Mouse (Mus musculus) duodenum, adult 2 months (tissue): ENCODE results near the gene Gm49425. TPM values are rescaled to one million over a fixed set of nuclear protein-coding genes. Genes with fewer than 3 reads are reported as not detected.

Experiments
- polyA plus RNA-seq: library from polyadenylated mRNA; depleted of rRNA; stranded (reverse); fragments of >200 nt; gene quantifications from 2 replicates; pipeline ENCODE4 v1.2.3, GENCODE M21; 2012; ENCODE audit warnings: low replicate concordance; rRNA removed

Gm49425 gene
- polyA plus RNA-seq = not detected in 2 replicates

GRCm38 (mm10) chr15:101517161-101517560, at the start of gene Gm49425:
Gm49425 (minus strand) TSS chr15:101517261.

GRCm38 (mm10) chr15:101562850-101563249, 45.8 kb upstream of the Gm49425 start, which contains the start of gene Krt90:
Krt90 (minus strand) TSS chr15:101562950.

GRCm38 (mm10) chr15:101550567-101550966, 33.5 kb upstream of the Gm49425 start, which contains the start of gene Krt82:
Krt82 (minus strand) TSS chr15:101550667.

GRCm38 (mm10) chr15:101532720-101533119, 15.7 kb upstream of the Gm49425 start, which contains the start of gene Krt84:
Krt84 (minus strand) TSS chr15:101532820.

GRCm38 (mm10) chr15:101491431-101491830, 25.6 kb downstream of the Gm49425 start, which contains the start of gene Krt83:
Krt83 (minus strand) TSS chr15:101491512.

GRCm38 (mm10) chr15:101472952-101473528, 44.0 kb downstream of the Gm49425 start, which contains the start of gene Krt86:
Krt86 (plus strand) TSS chr15:101473478.

Other genes starting within 250 kb of the Gm49425 start
- gene Atg101, start 233.0 kb downstream of the Gm49425 start, polyA plus RNA-seq = 23.4 and 25.2 TPM in 2 replicates
- 0.07 and 0.27 TPM in 2 replicates for gene 6030408B16Rik, start 224.0 kb downstream of the Gm49425 start, polyA plus RNA-seq
- 0.53 and 2.5 TPM in 2 replicates for gene Krt80, start 147.1 kb downstream of the Gm49425 start, polyA plus RNA-seq
- gene Krt7, start 106.2 kb downstream of the Gm49425 start, polyA plus RNA-seq = 24.5 and 50.1 TPM in 2 replicates
- 0.51 TPM in 1 of 2 replicates, not detected in the other for gene Krt87, start 78.5 kb downstream of the Gm49425 start, polyA plus RNA-seq
- gene Krt88, start 69.5 kb downstream of the Gm49425 start, polyA plus RNA-seq = 0.28 TPM in 1 of 2 replicates, not detected in the other
- not detected in 2 replicates for gene Krt81, start 53.5 kb downstream of the Gm49425 start, polyA plus RNA-seq
- not detected in 2 replicates for gene Krt86, start 43.8 kb downstream of the Gm49425 start, polyA plus RNA-seq
- 0.07 TPM in 1 of 2 replicates, not detected in the other for gene Krt83, start 25.7 kb downstream of the Gm49425 start, polyA plus RNA-seq
- not detected in 2 replicates for gene Krt84, start 15.6 kb upstream of the Gm49425 start, polyA plus RNA-seq
- not detected in 2 replicates for gene Krt82, start 33.4 kb upstream of the Gm49425 start, polyA plus RNA-seq
- not detected in 2 replicates for gene Krt90, start 45.7 kb upstream of the Gm49425 start, polyA plus RNA-seq
- not detected in 2 replicates for gene Krt75, start 56.6 kb upstream of the Gm49425 start, polyA plus RNA-seq
- gene Gm5414, start 110.9 kb upstream of the Gm49425 start, polyA plus RNA-seq = not detected in 2 replicates
- gene Gm5478, start 130.1 kb upstream of the Gm49425 start, polyA plus RNA-seq = not detected in 2 replicates
- not detected in 2 replicates for gene Krt6b, start 163.0 kb upstream of the Gm49425 start, polyA plus RNA-seq
- gene Krt6a, start 177.0 kb upstream of the Gm49425 start, polyA plus RNA-seq = not detected in 2 replicates
- not detected in 2 replicates for gene Krt5, start 195.6 kb upstream of the Gm49425 start, polyA plus RNA-seq
- not detected in 2 replicates for gene Krt71, start 225.8 kb upstream of the Gm49425 start, polyA plus RNA-seq